Mouse (Mus musculus): ENCODE data around the gene Plekho2. TPM values are rescaled to one million over a fixed set of nuclear protein-coding genes. Genes with fewer than 3 reads are reported as not detected.

The Plekho2 gene
- total and polyA plus RNA-seq, 2 experiments = 1.4 to 5.4 TPM

DNA sequence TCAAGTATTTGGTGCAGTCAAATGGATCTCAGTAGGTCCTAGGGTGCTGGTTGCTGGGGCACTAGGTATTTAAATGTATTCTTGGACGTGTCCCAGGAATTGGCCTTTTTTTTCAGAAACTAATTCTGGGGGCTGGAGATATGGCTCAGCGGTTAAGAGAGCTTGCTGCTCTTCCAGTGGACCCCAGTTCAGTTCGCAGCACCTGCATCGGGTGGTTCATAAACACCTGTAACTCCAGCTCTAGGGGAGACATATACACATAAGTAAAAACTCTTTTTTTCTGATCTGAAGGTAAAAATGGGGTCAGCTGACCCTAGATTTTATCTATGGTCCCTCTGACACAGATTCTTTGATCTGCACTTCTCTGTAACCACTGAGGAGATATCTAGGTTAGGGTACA, 41.4 kb upstream of the Plekho2 start:
- H3K27me3 ChIP-seq (ENCODE audit: control insufficient read depth, insufficient read depth, low read length) = no peaks in the 10 kb centered on the region
- DNase-seq (ENCODE audit: extremely low read depth, low read depth, low spot score) = no peak
- peak overlapping the region; percentile 72 for H3K27ac ChIP-seq (replicated peaks; ENCODE audit: insufficient read depth, low read depth, low read length)
- TF ChIP-seq POLR2A (IDR thresholded peaks at IDR 0.05; ENCODE audit: extremely low read depth, insufficient read depth, low read length) = no peak
- no peak for TF ChIP-seq CTCF (IDR thresholded peaks at IDR 0.05; ENCODE audit: low read depth, low read length)
- peak overlapping the region; percentile 3; the same call in 1 of the 2 replicates for H3K9ac ChIP-seq (ENCODE audit: low read depth, low read length)
- H3K4me3 ChIP-seq (ENCODE audit: insufficient read depth, low read depth, low read length) = no peak overlapping the region
- peaks cover 3% of the 10 kb centered on the region; the same call in 1 of the 2 replicates for H3K79me2 ChIP-seq (ENCODE audit: control insufficient read depth, insufficient read depth, low read length)
- peaks cover 33% of the 10 kb centered on the region for H3K4me1 ChIP-seq (ENCODE audit: control insufficient read depth, insufficient read depth, low read length)
- no peaks in the 10 kb centered on the region for H3K36me3 ChIP-seq (ENCODE audit: control insufficient read depth, insufficient read depth, low read length)
- WGBS = 89% methylated on average over 4 of the region's 4 CpGs

DNA sequence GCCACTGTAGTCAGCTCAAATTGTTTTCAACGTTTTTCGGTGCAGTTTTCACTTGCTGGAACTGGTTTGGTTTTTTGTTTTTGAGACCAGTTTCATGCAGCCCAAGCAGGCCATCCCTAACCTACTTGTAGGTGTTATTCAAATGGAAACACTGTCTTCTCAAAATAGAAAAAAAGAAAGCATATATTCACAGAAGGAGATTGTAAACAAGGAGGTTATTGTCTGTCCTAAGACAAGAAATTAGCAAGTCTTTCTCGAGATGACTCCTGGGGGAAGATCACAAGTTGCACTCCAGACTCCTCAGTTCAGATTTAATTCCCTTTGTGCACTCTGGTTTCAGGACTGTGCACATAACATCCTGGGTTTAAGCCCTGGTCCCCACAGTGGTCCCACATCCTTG, 39.5 kb upstream of the Plekho2 start:
- H3K27ac ChIP-seq (replicated peaks; ENCODE audit: insufficient read depth, low read depth, low read length) = peak overlapping the region; percentile 58
- DNase-seq (ENCODE audit: extremely low read depth, low read depth, low spot score) = no peak
- H3K9ac ChIP-seq (ENCODE audit: low read depth, low read length) = no peak overlapping the region
- 66% methylated on average over 3 of the region's 3 CpGs for WGBS
- H3K4me3 ChIP-seq (ENCODE audit: insufficient read depth, low read depth, low read length) = no peak overlapping the region
- peaks cover 3% of the 10 kb centered on the region; the same call in 1 of the 2 replicates for H3K79me2 ChIP-seq (ENCODE audit: control insufficient read depth, insufficient read depth, low read length)
- H3K27me3 ChIP-seq (ENCODE audit: control insufficient read depth, insufficient read depth, low read length) = no peaks in the 10 kb centered on the region
- TF ChIP-seq POLR2A (IDR thresholded peaks at IDR 0.05; ENCODE audit: extremely low read depth, insufficient read depth, low read length) (no peak), CTCF (IDR thresholded peaks at IDR 0.05; ENCODE audit: low read depth, low read length) (no peak)
- H3K36me3 ChIP-seq (ENCODE audit: control insufficient read depth, insufficient read depth, low read length) = no peaks in the 10 kb centered on the region
- peaks cover 33% of the 10 kb centered on the region for H3K4me1 ChIP-seq (ENCODE audit: control insufficient read depth, insufficient read depth, low read length)

DNA sequence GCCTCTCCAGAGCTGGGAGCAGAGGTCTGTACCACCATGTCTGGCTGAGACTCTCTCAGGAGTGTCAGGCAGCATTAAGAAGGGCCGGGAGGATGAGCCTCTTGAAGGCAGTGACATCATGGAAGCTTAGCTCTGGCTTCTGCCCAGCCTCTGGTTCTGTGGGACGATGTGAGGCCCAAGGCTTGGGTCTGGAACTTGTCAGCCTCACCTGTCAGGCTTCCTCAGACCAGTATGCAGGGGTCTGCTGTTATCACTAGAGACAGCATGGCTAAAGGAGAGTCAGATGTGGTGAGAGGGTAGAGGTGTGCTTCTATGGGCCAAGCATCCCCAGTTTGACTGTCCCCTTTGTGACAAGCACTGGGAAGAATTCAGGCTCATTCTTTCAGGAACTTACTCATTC, 33.3 kb upstream of the Plekho2 start:
- peaks cover 4% of the 10 kb centered on the region; the same call in 1 of the 2 replicates for H3K4me1 ChIP-seq (ENCODE audit: control insufficient read depth, insufficient read depth, low read length)
- H3K9ac ChIP-seq (ENCODE audit: low read depth, low read length) = no peak overlapping the region
- no peak for DNase-seq (ENCODE audit: extremely low read depth, low read depth, low spot score)
- H3K27me3 ChIP-seq (ENCODE audit: control insufficient read depth, insufficient read depth, low read length) = no peaks in the 10 kb centered on the region
- H3K36me3 ChIP-seq (ENCODE audit: control insufficient read depth, insufficient read depth, low read length) = no peaks in the 10 kb centered on the region
- no peak for TF ChIP-seq CTCF (IDR thresholded peaks at IDR 0.05; ENCODE audit: low read depth, low read length)
- no peak for TF ChIP-seq POLR2A (IDR thresholded peaks at IDR 0.05; ENCODE audit: extremely low read depth, insufficient read depth, low read length)
- no peak overlapping the region for H3K4me3 ChIP-seq (ENCODE audit: insufficient read depth, low read depth, low read length)
- no peak overlapping the region for H3K27ac ChIP-seq (replicated peaks; ENCODE audit: insufficient read depth, low read depth, low read length)
- peaks cover 3% of the 10 kb centered on the region; the same call in 1 of the 2 replicates for H3K79me2 ChIP-seq (ENCODE audit: control insufficient read depth, insufficient read depth, low read length)
- WGBS = 81% methylated on average over 2 of the region's 2 CpGs

DNA sequence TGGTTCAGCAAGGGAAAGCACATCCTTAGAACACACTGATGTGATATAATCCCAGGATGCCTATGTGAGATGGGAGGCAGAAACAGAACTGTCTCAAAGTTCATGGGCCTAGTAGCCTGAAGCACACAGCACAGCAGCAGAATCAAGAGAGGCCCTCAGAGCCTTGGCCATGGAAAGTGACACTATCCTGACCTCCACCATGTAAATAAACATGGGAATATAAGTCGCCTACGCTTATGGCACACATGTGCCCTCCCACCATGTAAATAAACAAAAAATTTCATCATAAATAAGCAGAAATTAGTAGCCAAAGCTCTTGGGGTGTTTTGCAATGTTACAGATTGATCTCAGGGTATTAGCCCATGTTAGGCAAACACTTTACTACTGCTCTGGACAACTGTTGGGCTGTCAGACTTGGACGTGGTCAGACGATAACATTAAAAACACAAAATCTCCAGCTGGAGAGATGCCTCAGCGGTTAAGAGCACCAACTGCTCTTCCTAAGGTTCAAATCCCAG, 32.2 kb upstream of the Plekho2 start:
- Histone ChIP-seq H3K36me3 (ENCODE audit: control insufficient read depth, insufficient read depth, low read length) (no peaks in the 10 kb centered on the region), H3K27ac (replicated peaks; ENCODE audit: insufficient read depth, low read depth, low read length) (peak overlapping the region; percentile 80), H3K4me1 (ENCODE audit: control insufficient read depth, insufficient read depth, low read length) (peaks cover 4% of the 10 kb centered on the region; the same call in 1 of the 2 replicates), H3K9ac (ENCODE audit: low read depth, low read length) (no peak overlapping the region), H3K27me3 (ENCODE audit: control insufficient read depth, insufficient read depth, low read length) (no peaks in the 10 kb centered on the region), H3K4me3 (ENCODE audit: insufficient read depth, low read depth, low read length) (no peak overlapping the region), H3K79me2 (ENCODE audit: control insufficient read depth, insufficient read depth, low read length) (peaks cover 2% of the 10 kb centered on the region; the same call in 1 of the 2 replicates)
- no peak for TF ChIP-seq CTCF (IDR thresholded peaks at IDR 0.05; ENCODE audit: low read depth, low read length)
- TF ChIP-seq POLR2A (IDR thresholded peaks at IDR 0.05; ENCODE audit: extremely low read depth, insufficient read depth, low read length) = no peak
- DNase-seq (ENCODE audit: extremely low read depth, low read depth, low spot score) = peak; percentile 97
- 23% methylated on average over 5 of the region's 5 CpGs for WGBS

DNA sequence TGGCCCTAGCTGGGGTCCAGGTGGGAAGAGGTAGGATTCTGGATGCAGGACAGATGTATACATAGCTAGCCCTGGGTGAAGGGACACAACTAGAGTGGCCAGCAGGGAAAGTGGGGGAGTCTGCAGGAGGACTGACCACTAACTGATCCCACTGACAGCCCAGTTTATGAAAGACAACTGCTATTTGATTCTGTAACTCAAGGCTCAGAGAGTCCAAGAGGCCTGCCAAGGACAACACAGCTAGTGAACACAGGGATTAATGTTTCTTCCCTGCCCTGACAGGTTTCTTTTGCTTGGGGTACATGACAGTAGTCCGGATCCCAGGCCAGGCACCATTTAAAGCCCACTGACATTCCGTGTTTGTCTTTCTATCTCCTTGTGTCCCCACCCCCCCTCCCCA, 27.3 kb upstream of the Plekho2 start:
- H3K27ac ChIP-seq (replicated peaks; ENCODE audit: insufficient read depth, low read depth, low read length) = no peak overlapping the region
- H3K4me1 ChIP-seq (ENCODE audit: control insufficient read depth, insufficient read depth, low read length) = peaks cover 4% of the 10 kb centered on the region
- WGBS = 61% methylated on average over 2 of the region's 2 CpGs
- H3K27me3 ChIP-seq (ENCODE audit: control insufficient read depth, insufficient read depth, low read length) = no peaks in the 10 kb centered on the region
- no peak overlapping the region for H3K9ac ChIP-seq (ENCODE audit: low read depth, low read length)
- no peak for TF ChIP-seq CTCF (IDR thresholded peaks at IDR 0.05; ENCODE audit: low read depth, low read length)
- TF ChIP-seq POLR2A (IDR thresholded peaks at IDR 0.05; ENCODE audit: extremely low read depth, insufficient read depth, low read length) = no peak
- H3K4me3 ChIP-seq (ENCODE audit: insufficient read depth, low read depth, low read length) = no peak overlapping the region
- H3K79me2 ChIP-seq (ENCODE audit: control insufficient read depth, insufficient read depth, low read length) = no peaks in the 10 kb centered on the region
- no peak for DNase-seq (ENCODE audit: extremely low read depth, low read depth, low spot score)
- no peaks in the 10 kb centered on the region for H3K36me3 ChIP-seq (ENCODE audit: control insufficient read depth, insufficient read depth, low read length)

DNA sequence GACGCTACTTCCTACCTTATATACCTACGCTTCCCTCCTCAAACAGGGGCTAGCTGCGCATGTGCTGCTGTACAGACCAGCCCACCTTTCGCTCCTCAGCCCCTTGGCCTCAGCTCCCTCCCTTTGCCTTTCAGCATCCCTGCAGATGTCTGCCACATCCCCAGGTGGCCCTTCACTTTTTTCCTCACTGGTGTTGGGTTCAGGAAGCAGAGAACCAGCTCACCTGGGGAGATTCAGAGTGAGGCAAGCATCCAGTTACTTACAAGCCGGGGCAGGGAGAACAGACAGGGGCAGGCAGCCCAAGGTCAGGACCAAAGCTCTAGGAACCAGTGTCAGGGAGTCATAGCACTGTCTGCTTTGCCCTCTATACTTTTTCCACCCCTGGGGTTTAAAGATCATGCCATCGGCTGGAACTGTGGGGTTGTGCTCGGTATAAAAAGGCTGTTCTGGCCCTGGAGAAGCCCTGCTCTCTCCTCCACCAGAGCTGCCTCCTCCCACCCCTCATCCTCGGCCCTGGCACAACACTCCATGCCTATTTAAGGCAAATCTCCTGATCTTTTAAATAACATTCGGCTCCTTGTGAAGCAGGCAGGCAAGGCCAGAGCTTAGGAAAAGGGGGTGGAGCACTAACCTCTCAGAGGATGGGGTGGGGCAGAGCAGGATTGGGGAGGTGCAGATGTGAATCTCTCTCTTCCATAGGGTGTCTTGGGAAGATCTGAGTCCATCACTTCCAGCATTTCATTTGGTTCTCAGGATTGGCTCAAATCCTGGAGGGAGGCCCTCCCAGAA, 26.7 kb upstream of the Plekho2 start:
- no peak for TF ChIP-seq CTCF (IDR thresholded peaks at IDR 0.05; ENCODE audit: low read depth, low read length)
- no peak for TF ChIP-seq POLR2A (IDR thresholded peaks at IDR 0.05; ENCODE audit: extremely low read depth, insufficient read depth, low read length)
- peaks cover 1% of the 10 kb centered on the region for H3K4me1 ChIP-seq (ENCODE audit: control insufficient read depth, insufficient read depth, low read length)
- no peaks in the 10 kb centered on the region for H3K79me2 ChIP-seq (ENCODE audit: control insufficient read depth, insufficient read depth, low read length)
- no peak overlapping the region for H3K9ac ChIP-seq (ENCODE audit: low read depth, low read length)
- no peaks in the 10 kb centered on the region for H3K27me3 ChIP-seq (ENCODE audit: control insufficient read depth, insufficient read depth, low read length)
- no peak overlapping the region for H3K27ac ChIP-seq (replicated peaks; ENCODE audit: insufficient read depth, low read depth, low read length)
- no peak for DNase-seq (ENCODE audit: extremely low read depth, low read depth, low spot score)
- WGBS = 72% methylated on average over 9 of the region's 9 CpGs
- H3K36me3 ChIP-seq (ENCODE audit: control insufficient read depth, insufficient read depth, low read length) = no peaks in the 10 kb centered on the region
- no peak overlapping the region for H3K4me3 ChIP-seq (ENCODE audit: insufficient read depth, low read depth, low read length)

Data from liver, adult 2 months (tissue).